Mouse (Mus musculus) right cerebral cortex, adult 18-20 months (tissue): ENCODE measurements at regions not wholly inside any gene's neighbourhood (a gene's known extent, or its start where the extent isn't known, plus 50 kb on each side); places are given as distances from the start of the nearest gene placed in this dataset.

Source experiments
- DNase-seq: peaks from one replicate; pipeline ENCODE4 v3.0.0; 2022; ENCODE audit warnings: mixed read lengths

DNA sequence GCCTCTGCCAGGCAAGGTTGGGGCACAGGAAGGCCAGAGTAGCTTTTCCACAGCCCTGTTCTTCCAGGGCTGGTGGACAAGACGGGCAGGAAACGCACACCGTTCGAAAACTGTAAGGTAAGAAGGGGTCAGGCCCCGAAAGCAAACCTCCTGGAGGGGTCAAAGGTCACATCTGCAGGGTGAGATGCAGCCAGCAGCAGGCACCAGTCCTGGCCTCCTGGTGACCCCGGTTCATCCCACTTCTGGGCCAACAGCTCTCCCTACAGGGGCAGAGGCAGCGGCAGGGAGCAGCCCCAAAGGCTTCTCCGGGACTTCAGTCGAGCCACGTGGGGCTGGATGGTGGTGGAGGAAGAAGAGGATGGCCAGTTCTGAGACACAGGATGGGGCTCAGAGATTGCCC lies 98.3 kb downstream of the Rplp1 start:
- DNase-seq: no peak

DNA sequence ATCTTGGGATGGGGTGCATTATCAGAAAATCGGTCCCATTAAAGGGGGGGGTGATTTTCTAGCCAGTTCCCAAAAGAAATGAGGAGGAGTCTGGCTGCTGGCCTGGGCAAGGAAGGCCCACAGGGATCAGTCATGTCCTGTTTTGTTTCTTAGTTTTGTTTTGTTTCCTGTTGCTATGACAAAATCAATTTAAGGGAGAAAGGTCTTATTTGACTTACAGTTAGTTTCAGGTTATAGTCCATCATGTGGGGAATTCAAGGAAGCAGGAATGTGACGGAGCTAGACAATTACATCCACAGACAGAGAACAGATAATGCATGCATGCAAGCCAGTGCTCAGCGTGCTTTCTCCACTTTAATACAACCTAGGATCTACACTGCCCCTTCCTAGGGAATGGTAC lies 101.1 kb downstream of the Rplp1 start:
- no peak for DNase-seq

DNA sequence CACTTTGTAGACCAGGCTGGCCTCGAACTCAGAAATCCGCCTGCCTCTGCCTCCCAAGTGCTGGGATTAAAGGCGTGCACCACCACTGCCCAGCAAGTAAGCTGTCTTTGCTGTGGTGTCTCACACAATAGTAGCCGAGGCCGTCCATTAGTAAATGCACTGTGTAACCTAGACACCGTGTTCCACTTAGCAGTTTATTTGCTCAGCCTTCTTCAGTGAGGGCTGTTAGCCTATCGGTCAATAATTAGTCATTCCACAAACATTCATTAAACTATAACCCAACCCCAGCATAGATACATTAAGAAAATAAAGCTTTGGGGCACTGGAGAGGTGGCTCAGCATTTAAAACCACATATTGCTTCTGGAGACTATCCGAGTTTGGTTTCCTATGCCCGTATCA lies 102.0 kb downstream of the Rplp1 start:
- DNase-seq: no peak

DNA sequence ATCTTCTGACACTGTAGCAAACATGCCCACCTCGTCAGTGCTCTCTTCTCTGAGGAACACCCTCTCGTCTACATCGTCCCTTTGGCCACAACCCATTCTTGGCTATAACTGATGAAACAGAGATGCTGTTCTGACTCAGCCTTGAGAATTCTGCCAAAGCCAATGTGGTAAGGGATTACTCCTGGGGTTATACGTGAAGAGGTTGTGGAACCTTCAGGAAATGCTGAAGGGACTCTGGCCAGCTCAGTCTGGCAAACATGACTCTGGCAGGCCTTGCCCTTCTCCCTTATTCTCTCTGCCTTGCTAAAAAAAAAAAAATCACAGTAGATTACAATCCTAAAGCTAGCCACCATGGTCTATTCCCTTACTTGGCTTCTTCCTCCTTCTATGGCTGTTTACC lies 103.9 kb downstream of the Rplp1 start:
- no peak for DNase-seq

DNA sequence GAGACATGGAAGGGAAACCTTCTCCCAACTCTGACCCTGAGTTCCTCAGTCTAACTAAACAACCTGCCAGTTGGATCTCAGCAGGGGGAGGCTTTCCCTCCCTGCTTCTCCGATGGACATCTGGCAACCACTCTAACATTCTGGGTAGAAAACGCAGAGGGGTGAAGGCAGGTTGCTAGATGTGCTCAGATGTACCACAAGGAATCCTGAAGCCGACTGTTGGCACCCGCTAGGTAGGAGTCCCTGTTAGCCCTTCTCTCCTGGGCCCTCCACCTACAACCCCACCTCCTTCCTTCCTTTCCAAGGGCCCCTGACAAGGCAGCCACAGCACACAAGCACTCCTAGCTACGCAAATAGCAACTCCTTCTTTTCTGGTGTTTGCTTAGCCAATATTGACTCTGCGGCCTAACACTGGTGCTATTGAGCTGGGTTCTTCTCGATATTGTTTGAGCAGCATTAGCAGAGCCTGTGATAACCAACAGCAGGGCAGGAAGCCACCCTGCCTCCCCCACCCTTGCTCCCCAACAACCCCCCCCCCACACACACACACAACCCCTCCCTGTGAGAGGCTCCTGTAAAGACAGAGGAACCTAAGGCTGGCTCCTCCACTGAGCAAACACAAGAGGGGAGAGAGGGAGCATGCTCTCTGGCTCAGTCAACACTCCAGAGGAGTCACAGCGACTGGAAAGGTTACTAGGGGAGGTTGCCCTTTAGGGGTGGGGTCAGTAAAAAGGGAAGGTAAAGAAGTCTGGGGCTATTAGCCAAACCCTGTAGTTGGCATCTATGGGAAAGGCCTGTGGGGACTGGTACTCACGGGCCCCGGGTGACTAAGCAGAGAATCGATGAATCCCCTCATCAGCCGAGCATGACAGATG lies 105.8 kb downstream of the Rplp1 start:
- DNase-seq: no peak

DNA sequence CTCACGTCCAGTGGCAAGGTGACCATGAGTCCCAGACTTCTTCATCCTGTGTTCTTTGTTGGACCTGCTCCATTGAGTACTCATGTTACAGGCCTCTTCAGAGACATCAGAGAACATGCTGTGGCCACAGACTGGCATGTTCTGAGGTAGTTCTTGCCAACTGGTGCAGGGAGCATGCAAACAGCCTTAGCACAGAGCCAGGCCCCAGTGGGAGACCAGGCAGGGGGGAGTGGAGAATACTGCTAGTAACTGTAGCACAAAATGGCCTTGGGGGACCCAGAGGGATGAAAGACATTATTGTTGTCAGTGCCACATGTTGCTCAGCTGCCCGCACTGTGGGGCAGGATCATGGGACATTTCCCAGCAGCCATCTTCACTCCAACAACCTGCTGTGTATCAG lies 108.4 kb downstream of the Rplp1 start:
- no peak for DNase-seq

DNA sequence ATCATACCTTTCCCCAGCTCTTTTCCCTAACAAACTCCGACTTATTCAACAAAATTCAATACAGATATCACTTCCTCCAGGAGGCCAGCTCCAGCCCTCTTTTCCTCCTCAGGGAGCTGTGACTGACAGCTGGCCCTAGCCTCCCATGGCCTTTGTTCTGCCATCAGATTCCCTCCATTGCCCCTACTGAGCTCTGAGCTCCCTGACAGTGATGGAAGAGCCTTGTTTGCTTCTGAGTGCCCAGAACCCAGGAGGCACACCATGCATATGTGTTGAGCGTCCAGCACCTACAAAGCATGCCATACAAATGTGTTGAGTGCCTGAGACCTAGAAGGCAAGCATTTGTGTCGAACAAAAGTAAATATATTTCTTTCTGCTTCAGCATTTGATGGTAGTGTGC lies 110.8 kb downstream of the Rplp1 start:
- DNase-seq: no peak

DNA sequence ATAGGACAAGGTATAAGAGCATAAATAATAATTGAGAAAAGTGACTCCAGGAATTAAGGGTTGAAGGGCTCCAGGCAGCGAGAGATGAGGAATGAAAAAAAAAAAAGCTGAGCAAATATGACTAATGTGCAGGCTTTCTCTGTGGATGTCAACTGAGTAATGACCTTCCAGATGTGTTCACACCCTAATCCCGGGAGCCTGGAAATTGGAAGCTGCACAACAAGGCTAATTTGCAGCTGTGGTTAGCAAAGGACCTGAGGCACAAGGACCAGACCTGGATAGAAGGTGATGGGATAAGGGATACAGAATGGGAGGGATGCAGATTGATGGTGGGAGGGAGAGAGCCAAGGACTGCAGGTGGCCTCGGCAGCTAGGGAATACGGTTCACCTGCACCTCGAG lies 111.6 kb downstream of the Rplp1 start:
- no peak for DNase-seq

DNA sequence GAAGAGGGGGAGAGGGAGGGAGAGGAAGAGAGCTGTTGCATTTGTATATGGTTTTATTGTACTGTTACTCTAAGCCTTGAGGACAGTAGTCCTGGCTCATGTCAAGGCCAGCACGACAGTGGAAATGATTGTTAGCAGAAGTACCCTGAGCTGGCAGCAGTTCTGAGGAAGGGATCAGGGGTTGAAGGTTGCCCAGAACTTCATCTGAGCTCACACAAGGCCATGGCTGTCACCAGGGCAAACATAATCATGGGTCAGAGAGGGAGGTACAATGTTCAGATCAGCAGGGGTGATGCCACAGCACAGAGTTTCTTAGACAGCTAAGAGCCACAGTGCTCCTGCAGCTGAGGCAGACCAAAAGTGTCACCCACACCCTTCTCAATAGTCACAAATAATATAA lies 114.8 kb downstream of the Rplp1 start:
- no peak for DNase-seq

DNA sequence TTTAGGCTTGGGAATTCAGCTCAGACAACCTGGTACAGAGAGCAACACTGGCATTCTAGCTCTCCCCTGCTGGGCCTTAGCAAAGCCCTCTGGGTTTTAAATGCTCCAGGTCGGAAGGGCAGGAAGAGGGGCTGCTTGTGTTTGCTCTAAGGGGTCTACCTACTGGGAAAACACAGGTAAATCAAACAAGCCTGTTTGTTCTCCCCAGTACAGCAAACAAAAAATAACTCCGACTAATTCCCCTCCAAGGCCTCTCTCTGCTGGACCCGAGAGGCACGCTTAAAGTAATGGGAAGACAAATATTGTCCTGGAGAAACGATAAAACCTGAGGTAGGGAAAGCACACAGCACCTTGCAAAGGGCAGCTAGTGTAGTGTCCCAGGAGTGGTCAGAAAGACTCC lies 118.4 kb downstream of the Rplp1 start:
- DNase-seq: no peak

DNA sequence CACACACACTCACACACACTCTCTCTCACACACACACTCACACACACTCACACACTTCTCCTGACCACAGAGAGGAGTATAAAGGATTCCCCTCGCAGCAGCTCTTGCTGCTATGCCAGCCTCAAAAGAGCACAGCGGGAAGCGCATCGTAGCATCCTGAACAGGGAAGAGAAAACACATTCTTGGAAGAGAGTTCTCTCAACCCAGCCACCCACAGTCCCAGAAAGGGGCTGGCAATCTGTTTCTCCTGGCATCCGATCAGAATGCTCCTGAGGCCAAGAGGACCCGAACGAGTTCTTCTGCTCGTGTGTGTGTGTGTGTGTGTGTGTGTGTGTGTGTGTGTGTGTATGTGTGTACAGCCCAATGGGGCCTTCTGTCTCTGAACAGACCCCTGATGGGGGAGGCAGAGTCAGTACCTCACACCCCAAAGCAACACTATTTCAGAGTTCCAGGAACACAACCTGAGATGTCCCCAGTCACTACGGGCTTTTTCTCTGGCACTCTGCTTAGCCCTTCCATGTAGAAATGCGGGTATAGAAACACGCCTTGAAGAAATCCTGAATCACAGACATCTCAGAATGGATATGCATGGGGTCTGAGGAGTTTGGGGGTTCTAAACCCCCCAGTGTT lies 122.8 kb downstream of the Rplp1 start:
- DNase-seq: peak; percentile 69

DNA sequence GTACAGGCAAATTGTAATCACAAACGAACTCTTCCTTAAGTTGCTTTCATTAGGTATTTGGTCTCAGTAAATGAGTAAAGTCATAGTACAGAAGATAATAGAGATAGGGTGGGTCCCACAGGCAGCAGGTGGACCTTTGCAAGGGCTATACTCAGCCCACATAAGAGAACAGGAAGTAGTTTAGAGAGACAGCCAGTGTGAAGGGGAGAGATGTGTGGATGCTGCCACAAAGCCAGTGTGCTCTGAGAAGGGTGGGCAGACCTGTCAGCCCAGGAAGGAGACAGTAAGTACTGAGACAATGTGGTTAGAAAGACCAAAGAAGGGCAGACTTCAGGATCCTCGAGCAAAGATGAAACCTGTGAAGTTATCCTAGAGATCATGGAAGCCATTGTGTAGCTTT lies 123.5 kb downstream of the Rplp1 start:
- DNase-seq: no peak

DNA sequence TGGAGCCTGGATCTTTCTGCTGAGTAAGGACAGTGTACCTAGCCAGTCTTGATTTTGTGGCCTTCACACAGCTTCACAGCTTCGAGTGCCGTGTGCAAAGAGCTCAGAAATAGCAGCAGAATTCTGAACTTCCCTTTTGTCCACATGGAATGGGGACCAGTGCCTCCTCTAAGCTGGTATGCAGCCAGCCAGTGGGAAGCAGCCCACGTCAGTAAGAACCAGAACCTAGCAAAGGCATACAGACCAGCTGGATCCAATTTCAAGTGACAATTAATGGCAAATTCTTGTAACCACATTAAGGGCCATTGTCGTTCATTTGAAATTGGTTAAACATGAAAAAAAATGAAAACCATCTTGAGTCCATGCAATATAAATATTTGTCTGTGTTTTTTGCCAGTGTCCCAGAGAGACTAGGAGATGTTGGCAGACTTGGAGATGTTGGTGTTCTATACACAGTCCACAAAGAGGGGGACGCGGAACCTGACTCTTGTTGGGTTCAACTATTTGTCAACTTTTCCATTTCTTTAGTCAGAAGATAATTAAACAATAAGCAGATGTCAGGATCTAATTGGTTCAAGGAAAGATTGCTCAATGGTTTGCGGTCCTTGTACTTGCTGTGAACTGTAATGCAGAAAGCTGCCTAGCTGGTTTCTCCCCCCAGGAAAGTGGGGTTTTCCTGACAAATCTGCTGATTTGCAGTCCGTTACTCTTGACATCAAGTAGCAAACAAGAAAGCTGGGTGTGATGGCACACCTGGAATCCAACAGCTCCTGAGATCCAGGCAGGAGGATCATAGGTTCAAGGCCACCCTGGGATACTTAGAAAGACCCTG lies 125.1 kb downstream of the Rplp1 start:
- DNase-seq: peak; percentile 12

DNA sequence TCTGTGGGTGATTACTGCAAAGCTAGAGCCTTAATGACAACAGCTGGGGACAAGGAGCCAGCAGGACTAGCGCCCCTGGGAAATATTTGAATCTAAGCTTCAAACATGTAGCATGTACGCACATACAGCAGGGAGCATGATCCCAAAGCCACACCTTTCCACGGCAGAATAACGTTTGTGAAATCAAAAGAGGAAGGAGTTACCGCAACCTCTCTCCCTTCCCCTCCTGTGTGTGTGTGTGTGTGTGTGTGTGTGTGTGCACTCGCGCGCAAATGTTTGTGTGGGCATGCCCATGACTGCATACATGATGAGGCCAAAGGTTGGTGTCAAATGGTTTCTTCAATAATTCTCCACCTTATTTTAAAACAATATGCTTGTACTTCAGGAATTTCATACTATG lies 132.9 kb downstream of the Rplp1 start:
- no peak for DNase-seq

DNA sequence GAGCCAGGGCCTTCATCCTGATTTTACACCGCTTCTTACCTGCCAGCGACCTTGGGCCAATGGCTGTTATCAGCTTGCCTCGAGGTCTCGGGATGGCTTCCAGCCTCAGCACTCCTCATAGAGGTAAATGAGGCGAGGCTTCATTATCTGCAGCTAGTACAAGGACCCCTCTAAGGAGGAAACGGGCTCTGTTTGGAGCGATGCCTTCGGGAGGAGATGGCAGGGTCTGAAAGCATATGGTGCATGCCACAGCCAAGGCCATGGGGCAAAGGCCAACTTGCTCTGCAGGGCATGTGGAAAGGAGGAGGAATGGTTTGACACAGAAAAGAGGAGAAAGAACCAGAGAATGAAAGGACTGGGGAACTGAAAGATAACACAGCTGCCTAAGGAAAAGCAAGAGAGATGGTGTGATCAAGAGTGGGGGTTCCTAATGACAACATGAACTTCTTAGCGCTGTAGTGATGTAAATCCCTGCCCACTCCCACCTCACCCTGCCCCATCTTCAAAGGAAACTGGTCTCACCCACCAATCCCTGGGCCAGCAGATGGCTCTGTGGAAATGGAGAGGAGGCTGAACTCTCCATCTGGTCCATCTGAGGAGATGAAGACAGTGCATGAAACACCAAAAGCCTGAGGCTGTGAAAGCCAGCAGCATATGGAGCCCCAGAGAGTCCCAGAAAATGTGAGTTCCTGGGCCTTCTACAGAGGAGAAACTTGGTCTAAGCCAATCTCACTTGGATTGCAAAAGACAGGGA lies 134.0 kb downstream of the Rplp1 start:
- peak; percentile 76 for DNase-seq

DNA sequence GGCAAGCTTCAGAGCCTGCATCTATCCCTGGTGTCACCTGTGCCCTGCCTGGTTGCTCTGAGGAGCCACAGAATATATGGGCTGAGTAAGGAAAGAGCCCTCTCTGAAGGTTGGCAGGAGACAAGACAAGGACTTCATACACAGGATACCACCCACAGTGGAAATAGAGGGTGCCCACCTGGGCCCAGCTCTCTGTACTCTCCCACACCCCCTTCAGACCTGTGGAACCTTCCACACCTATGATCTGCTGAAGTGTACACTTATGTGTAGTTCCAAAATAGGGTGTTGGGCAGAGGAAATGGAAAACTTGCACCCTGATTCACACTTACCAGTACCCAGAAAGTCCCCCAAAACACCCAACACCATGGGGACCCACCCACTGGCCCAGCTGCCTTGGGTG lies 135.2 kb downstream of the Rplp1 start:
- no peak for DNase-seq

DNA sequence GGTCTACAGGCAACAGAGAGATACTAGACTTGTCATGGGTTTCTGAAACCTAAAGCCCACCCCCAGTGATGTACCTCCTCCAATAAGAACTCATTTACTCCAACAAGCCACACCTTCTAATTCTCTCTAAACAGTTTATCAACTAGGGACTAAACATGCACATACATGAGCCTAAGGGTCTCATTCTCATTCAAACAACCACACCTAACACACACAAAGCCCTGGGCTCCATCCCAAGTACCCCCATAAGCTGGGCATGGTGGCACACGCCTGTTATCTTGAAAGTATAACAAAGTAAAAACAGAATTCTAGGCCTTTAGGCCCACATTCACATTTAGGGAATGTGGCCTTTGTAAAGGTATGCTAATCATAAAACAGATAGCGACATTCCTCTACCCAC lies 137.9 kb downstream of the Rplp1 start:
- DNase-seq: no peak

DNA sequence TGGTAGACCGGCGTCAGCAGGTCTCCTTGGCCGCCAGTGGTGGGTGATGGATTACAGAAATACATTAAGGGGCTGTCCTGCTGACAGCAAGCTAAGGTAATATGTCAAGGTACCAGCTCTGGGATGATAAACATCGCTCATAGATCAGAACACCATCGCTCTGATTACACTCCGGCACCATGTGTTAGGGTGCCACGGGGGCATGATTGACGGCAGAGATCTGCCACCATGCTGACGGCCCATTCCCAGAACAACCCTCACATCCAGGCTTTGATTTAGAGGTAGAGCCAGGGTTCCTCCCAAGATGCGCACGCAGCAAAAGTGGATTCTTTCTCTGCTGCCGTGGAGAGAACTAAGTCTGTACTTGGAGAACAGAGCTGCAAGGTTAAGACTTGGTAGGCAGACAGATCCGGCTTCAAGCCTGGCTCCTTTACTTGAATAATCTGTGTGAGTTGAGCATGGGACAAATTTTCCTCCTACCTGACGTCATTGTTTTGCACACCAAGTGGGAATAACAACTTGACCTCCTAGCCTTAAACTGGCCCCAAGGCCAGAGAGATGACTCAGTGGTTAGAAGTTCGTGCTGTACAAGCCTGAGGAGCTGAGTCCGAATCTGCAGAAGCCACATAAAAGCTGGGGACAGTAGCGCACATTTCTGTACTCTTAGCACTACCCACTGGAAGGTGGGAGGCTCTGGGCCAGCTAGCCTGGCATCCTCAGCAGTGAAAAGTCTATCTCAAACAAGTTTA lies 144.0 kb downstream of the Rplp1 start:
- DNase-seq: no peak

DNA sequence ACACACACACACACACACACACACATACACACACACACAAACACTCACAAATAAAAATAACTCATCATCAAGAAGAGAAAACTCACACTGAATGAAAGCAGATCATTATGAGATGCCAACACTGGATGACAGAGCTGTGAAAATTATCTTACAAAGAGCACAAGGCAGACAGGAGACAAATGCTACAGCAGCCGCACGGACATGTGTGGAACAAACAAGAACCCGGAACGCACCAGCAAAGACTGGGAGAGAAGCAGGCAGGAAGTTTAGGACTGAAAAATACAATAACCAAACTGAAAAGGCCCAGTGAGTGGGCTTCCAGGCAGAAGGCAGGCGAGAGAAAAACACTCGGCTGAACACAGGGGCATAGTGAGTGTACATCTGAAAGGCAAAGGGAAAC lies 148.2 kb downstream of the Rplp1 start:
- no peak for DNase-seq

DNA sequence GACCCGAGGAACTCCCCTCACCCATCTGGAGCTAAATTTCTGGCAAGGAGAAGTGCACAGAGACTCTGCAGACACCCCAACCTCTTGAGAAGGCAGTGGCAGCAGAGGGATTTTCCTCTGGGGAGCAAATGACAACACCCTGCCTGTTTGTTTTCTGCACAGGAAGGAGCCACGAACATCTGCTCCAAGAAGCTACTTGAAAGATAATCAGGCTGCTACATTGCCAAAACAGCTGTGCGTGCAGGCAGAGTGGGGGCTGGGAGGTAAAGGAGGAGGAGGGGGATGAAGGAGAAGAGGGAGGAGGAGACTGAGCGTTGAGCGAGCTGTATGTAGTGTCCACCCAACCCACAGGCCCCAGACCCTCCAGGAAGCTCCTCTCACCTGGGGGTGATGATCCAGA lies 149.0 kb downstream of the Rplp1 start:
- no peak for DNase-seq

DNA sequence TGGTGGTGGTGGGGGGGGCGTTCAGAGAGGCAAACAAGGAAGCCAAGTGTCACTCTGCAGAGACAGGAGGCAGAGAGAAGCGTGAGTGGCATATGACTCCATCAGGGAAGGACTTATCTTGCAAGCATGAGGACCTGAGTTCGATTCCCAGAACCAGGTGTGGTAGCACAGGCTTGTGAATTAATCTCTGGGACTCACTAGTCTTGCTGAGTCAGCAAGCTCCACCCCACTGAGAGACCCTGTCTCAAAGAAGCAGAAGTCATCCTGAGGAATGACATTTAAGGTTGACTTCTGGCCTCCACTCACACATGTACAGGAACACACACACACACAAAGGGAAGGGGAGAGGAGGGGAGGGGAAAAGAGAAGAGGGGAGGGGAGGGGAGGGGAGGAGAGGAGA lies 156.5 kb downstream of the Rplp1 start:
- DNase-seq: no peak

DNA sequence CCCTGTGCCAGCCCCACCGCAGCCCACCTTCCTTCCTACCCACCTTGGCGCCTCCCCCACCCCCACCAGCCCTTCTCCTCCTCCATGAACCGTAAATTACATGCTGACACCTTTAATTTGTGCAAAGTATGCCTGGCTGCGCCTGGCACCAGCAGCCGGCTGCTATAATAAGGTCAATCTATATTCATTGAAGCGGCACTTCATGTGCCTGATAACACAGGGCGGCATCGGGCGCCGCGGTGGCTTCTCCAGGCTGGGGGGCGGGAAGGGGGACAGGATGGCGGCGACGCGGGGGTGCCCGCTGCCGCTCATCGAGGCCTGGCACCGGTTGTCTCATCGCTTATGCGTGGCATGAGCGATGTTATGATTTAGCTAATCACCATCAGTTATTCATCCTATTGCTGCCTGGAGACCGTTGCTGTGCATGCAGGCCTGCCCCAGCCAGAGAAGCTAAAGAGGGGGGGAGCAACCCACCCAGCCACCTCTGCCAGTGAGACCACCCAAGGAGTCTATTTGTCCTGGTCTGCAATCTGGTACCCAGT lies 157.5 kb downstream of the Rplp1 start:
- peak; percentile 48 for DNase-seq
